Mouse (Mus musculus): ENCODE measurements at regions not wholly inside any gene's neighbourhood (a gene's known extent, or its start where the extent isn't known, plus 50 kb on each side); places are given as distances from the start of the nearest gene placed in this dataset.

GRCm38 (mm10) chr1:154076684-154077475 lies 124.1 kb upstream of the Zfp648 start:
- TF ChIP-seq CTCF (conservative IDR thresholded peaks at IDR 0.05; ENCODE audit: insufficient read depth, insufficient read length, low read depth, low read length) (no peak), POLR2A (IDR thresholded peaks at IDR 0.05; ENCODE audit: low read depth, low read length) (no peak)
